Mouse (Mus musculus) forelimb bud, embryonic 11.5 days (tissue): ENCODE results near the gene Olfr169.
"Not testable (repeated sequence)": the region's sequence is repeated elsewhere in the genome, so short reads cannot be mapped to it uniquely, and the experiment has no call there.

ENCODE experiments used
- DNase-seq: peaks from one replicate; pipeline ENCODE4 v3.0.0-alpha.2; 2012; ENCODE audit warnings: low read depth, low spot score

Gene Olfr169

GRCm38 (mm10) chr16:19571709-19572108 is at the start of gene Olfr169:
Gene Olfr169 (minus strand): TSS chr16:19571809.
- DNase-seq, result not testable (repeated sequence)

GRCm38 (mm10) chr16:19611782-19612181 is 40.2 kb upstream of the Olfr169 start, which contains the start of gene Olfr170:
Gene Olfr170 (minus strand): TSS chr16:19611882.
- DNase-seq, result not testable (repeated sequence)

GRCm38 (mm10) chr16:19603166-19603565 is 31.6 kb upstream of the Olfr169 start:
- no peak for DNase-seq

GRCm38 (mm10) chr16:19553429-19553828 is 18.2 kb downstream of the Olfr169 start:
- DNase-seq, result not testable (repeated sequence)

- not testable (repeated sequence) for DNase-seq
Measured at GRCm38 (mm10) chr16:19552246-19552645, 19.4 kb downstream of the Olfr169 start.

- DNase-seq, result no peak
Measured at GRCm38 (mm10) chr16:19535455-19535854, 36.2 kb downstream of the Olfr169 start, which contains the start of gene Olfr168. Gene Olfr168 (minus strand): TSS chr16:19535555.

GRCm38 (mm10) chr16:19522166-19522565 is 49.4 kb downstream of the Olfr169 start, which contains the start of gene Olfr167:
Gene Olfr167 (minus strand): TSS chr16:19522266.
- DNase-seq, result no peak
